Mouse (Mus musculus): ENCODE results near the gene Kcnc1. TPM values are rescaled to one million over a fixed set of nuclear protein-coding genes. Genes with fewer than 3 reads are reported as not detected.

The Kcnc1 gene
- polyA plus RNA-seq, 1 experiment from 2014 or later: 8.4 TPM

- Histone ChIP-seq H3K4me2 (ENCODE audit: low read length) (no peak overlapping the region), H3K36me3 (ENCODE audit: control insufficient read depth, insufficient read depth) (no peaks in the 10 kb centered on the region), H3K9me3 (ENCODE audit: control insufficient read depth, low read length) (no peaks in the 10 kb centered on the region), H3K27me3 (replicated peaks; ENCODE audit: control insufficient read depth, insufficient read depth, low read length) (no peaks in the 10 kb centered on the region), H3K4me3 (replicated peaks; ENCODE audit: low read length) (no peak overlapping the region), H3K9ac (replicated peaks; ENCODE audit: low read depth, low read length) (no peak overlapping the region), H3K4me1 (replicated peaks; ENCODE audit: control insufficient read depth, insufficient read depth, low read length) (peaks cover 6% of the 10 kb centered on the region), H3K27ac (ENCODE audit: low read length) (no peak overlapping the region)
- WGBS: 78% methylated on average over 6 of the region's 6 CpGs
- ATAC-seq: no peak
Observed at GRCm38 (mm10) chr7:46413959-46414725, 17.8 kb downstream of the Kcnc1 start.

GRCm38 (mm10) chr7:46415818-46416425 lies 19.6 kb downstream of the Kcnc1 start:
- no peak for ATAC-seq
- Histone ChIP-seq H3K27me3 (replicated peaks; ENCODE audit: control insufficient read depth, insufficient read depth, low read length) (no peaks in the 10 kb centered on the region), H3K4me3 (replicated peaks; ENCODE audit: low read length) (no peak overlapping the region), H3K27ac (ENCODE audit: low read length) (no peak overlapping the region), H3K4me2 (ENCODE audit: low read length) (no peak overlapping the region), H3K9ac (replicated peaks; ENCODE audit: low read depth, low read length) (no peak overlapping the region), H3K4me1 (replicated peaks; ENCODE audit: control insufficient read depth, insufficient read depth, low read length) (peaks cover 3% of the 10 kb centered on the region; the same call in 1 of the 2 replicates), H3K36me3 (ENCODE audit: control insufficient read depth, insufficient read depth) (no peaks in the 10 kb centered on the region), H3K9me3 (ENCODE audit: control insufficient read depth, low read length) (no peaks in the 10 kb centered on the region)
- WGBS: 71% methylated on average over 14 of the region's 14 CpGs

- no peak overlapping the region for H3K9ac ChIP-seq (replicated peaks; ENCODE audit: low read depth, low read length)
- WGBS: 76% methylated on average over 7 of the region's 7 CpGs
- ATAC-seq: no peak
- H3K4me1 ChIP-seq (replicated peaks; ENCODE audit: control insufficient read depth, insufficient read depth, low read length): peaks cover 17% of the 10 kb centered on the region
- H3K27me3 ChIP-seq (replicated peaks; ENCODE audit: control insufficient read depth, insufficient read depth, low read length): no peaks in the 10 kb centered on the region
- no peak overlapping the region for H3K4me2 ChIP-seq (ENCODE audit: low read length)
- H3K9me3 ChIP-seq (ENCODE audit: control insufficient read depth, low read length): no peaks in the 10 kb centered on the region
- no peak overlapping the region for H3K4me3 ChIP-seq (replicated peaks; ENCODE audit: low read length)
- H3K27ac ChIP-seq (ENCODE audit: low read length): no peak overlapping the region
- H3K36me3 ChIP-seq (ENCODE audit: control insufficient read depth, insufficient read depth): no peaks in the 10 kb centered on the region
Observed at GRCm38 (mm10) chr7:46417467-46417866, 21.2 kb downstream of the Kcnc1 start.

GRCm38 (mm10) chr7:46418102-46418622 lies 21.9 kb downstream of the Kcnc1 start:
- Histone ChIP-seq H3K9me3 (ENCODE audit: control insufficient read depth, low read length) (no peaks in the 10 kb centered on the region), H3K36me3 (ENCODE audit: control insufficient read depth, insufficient read depth) (no peaks in the 10 kb centered on the region), H3K9ac (replicated peaks; ENCODE audit: low read depth, low read length) (no peak overlapping the region), H3K4me3 (replicated peaks; ENCODE audit: low read length) (no peak overlapping the region), H3K27me3 (replicated peaks; ENCODE audit: control insufficient read depth, insufficient read depth, low read length) (no peaks in the 10 kb centered on the region), H3K4me1 (replicated peaks; ENCODE audit: control insufficient read depth, insufficient read depth, low read length) (peaks cover 24% of the 10 kb centered on the region), H3K4me2 (ENCODE audit: low read length) (no peak overlapping the region), H3K27ac (ENCODE audit: low read length) (no peak overlapping the region)
- WGBS: 83% methylated on average over 16 of the region's 16 CpGs
- no peak for ATAC-seq

- Histone ChIP-seq H3K4me2 (ENCODE audit: low read length) (no peak overlapping the region), H3K9ac (replicated peaks; ENCODE audit: low read depth, low read length) (no peak overlapping the region), H3K27ac (ENCODE audit: low read length) (peak overlapping the region; percentile 77), H3K36me3 (ENCODE audit: control insufficient read depth, insufficient read depth) (no peaks in the 10 kb centered on the region), H3K4me3 (replicated peaks; ENCODE audit: low read length) (no peak overlapping the region), H3K4me1 (replicated peaks; ENCODE audit: control insufficient read depth, insufficient read depth, low read length) (peaks cover 37% of the 10 kb centered on the region), H3K9me3 (ENCODE audit: control insufficient read depth, low read length) (no peaks in the 10 kb centered on the region), H3K27me3 (replicated peaks; ENCODE audit: control insufficient read depth, insufficient read depth, low read length) (no peaks in the 10 kb centered on the region)
- peak; percentile 32; the same call in 1 of the 2 replicates for ATAC-seq
- 36% methylated on average over 5 of the region's 5 CpGs for WGBS
Observed at GRCm38 (mm10) chr7:46421535-46421934, 25.2 kb downstream of the Kcnc1 start.

- H3K36me3 ChIP-seq (ENCODE audit: control insufficient read depth, insufficient read depth): no peaks in the 10 kb centered on the region
- H3K9ac ChIP-seq (replicated peaks; ENCODE audit: low read depth, low read length): no peak overlapping the region
- H3K4me3 ChIP-seq (replicated peaks; ENCODE audit: low read length): 0 out of 2 replicates have a peak overlapping the region, but pooled peaks have one; percentile 13
- no peaks in the 10 kb centered on the region for H3K9me3 ChIP-seq (ENCODE audit: control insufficient read depth, low read length)
- peak overlapping the region; percentile 42 for H3K4me2 ChIP-seq (ENCODE audit: low read length)
- H3K27me3 ChIP-seq (replicated peaks; ENCODE audit: control insufficient read depth, insufficient read depth, low read length): no peaks in the 10 kb centered on the region
- 42% methylated on average over 8 of the region's 8 CpGs for WGBS
- H3K27ac ChIP-seq (ENCODE audit: low read length): peak overlapping the region; percentile 86
- peak; percentile 85 for ATAC-seq
- peaks cover 37% of the 10 kb centered on the region for H3K4me1 ChIP-seq (replicated peaks; ENCODE audit: control insufficient read depth, insufficient read depth, low read length)
Observed at GRCm38 (mm10) chr7:46422052-46422763, 25.9 kb downstream of the Kcnc1 start.

- Histone ChIP-seq H3K9ac (replicated peaks; ENCODE audit: low read depth, low read length) (no peak overlapping the region), H3K36me3 (ENCODE audit: control insufficient read depth, insufficient read depth) (peaks cover 4% of the 10 kb centered on the region), H3K9me3 (ENCODE audit: control insufficient read depth, low read length) (no peaks in the 10 kb centered on the region), H3K4me3 (replicated peaks; ENCODE audit: low read length) (0 out of 2 replicates have a peak overlapping the region, but pooled peaks have one; percentile 13), H3K27ac (ENCODE audit: low read length) (peak overlapping the region; percentile 86), H3K4me2 (ENCODE audit: low read length) (peak overlapping the region; percentile 42), H3K4me1 (replicated peaks; ENCODE audit: control insufficient read depth, insufficient read depth, low read length) (peaks cover 37% of the 10 kb centered on the region), H3K27me3 (replicated peaks; ENCODE audit: control insufficient read depth, insufficient read depth, low read length) (no peaks in the 10 kb centered on the region)
- peak; percentile 39 for ATAC-seq
- 51% methylated on average over 18 of the region's 18 CpGs for WGBS
Observed at GRCm38 (mm10) chr7:46422764-46423412, 26.6 kb downstream of the Kcnc1 start.

GRCm38 (mm10) chr7:46423951-46424350 lies 27.7 kb downstream of the Kcnc1 start:
- H3K27me3 ChIP-seq (replicated peaks; ENCODE audit: control insufficient read depth, insufficient read depth, low read length): no peaks in the 10 kb centered on the region
- WGBS: 50% methylated on average over 3 of the region's 3 CpGs

More at GRCm38 (mm10) chr7:46423951-46424350, 27.7 kb downstream of the Kcnc1 start:
- Histone ChIP-seq H3K36me3 (ENCODE audit: control insufficient read depth, insufficient read depth) (peaks cover 5% of the 10 kb centered on the region), H3K27ac (ENCODE audit: low read length) (no peak overlapping the region), H3K4me2 (ENCODE audit: low read length) (no peak overlapping the region), H3K4me3 (replicated peaks; ENCODE audit: low read length) (no peak overlapping the region), H3K9me3 (ENCODE audit: control insufficient read depth, low read length) (no peaks in the 10 kb centered on the region), H3K9ac (replicated peaks; ENCODE audit: low read depth, low read length) (no peak overlapping the region), H3K4me1 (replicated peaks; ENCODE audit: control insufficient read depth, insufficient read depth, low read length) (peaks cover 37% of the 10 kb centered on the region)
- no peak for ATAC-seq
